Mouse (Mus musculus) heart, embryonic 14.5 days (tissue): ENCODE data around the gene Clic4. TPM values are rescaled to one million over a fixed set of nuclear protein-coding genes. Genes with fewer than 3 reads are reported as not detected.

ENCODE experiments used
- ATAC-seq: fragments of 200-750 bp; cut with Nextera tagmentation; 2 replicates; pipeline ENCODE4 v1.8.0; 2017; ENCODE audit warnings: low read depth, moderate TSS enrichment; ENCODE audit not compliant: insufficient number of reproducible peaks, insufficient read depth, low FRiP score
- H3K27ac ChIP-seq, 2 experiments: fragments of 200-500 bp in 1 of 2; fragments of 300-500 bp in 1 of 2; sonication (generic) in 1 of 2; replicated peaks in 1 of 2; 2 replicates each; pipeline ENCODE4 v1.5.1; 2012 to 2014; ENCODE audit warnings: low read depth in 2 of 2, low read length in 2 of 2, control low read depth in 1 of 2, mild to moderate bottlenecking in 1 of 2, mixed read lengths in 1 of 2; ENCODE audit not compliant: control insufficient read depth in 1 of 2, insufficient read depth in 1 of 2
- H3K27me3 ChIP-seq: fragments of 300-500 bp; sonication (generic); 2 replicates; pipeline ENCODE4 v1.6.1; 2014; ENCODE audit warnings: mild to moderate bottlenecking, low read length, control low read depth; ENCODE audit not compliant: control insufficient read depth, insufficient read depth
- H3K36me3 ChIP-seq: fragments of 300-500 bp; sonication (generic); 2 replicates; pipeline ENCODE4 v1.6.1; 2014; ENCODE audit warnings: mild to moderate bottlenecking, control low read depth, low read length, mixed read lengths; ENCODE audit not compliant: control insufficient read depth, insufficient read depth
- H3K4me1 ChIP-seq, 2 experiments: fragments of 200-500 bp in 1 of 2; fragments of 300-500 bp in 1 of 2; sonication (generic) in 1 of 2; 2 replicates each; pipeline ENCODE4 v1.6.1; 2012 to 2014; ENCODE audit warnings: low read length in 2 of 2, control low read depth in 1 of 2, mixed read lengths in 1 of 2; ENCODE audit not compliant: control insufficient read depth in 2 of 2, insufficient read depth in 2 of 2
- H3K4me2 ChIP-seq: fragments of 300-500 bp; sonication (generic); 2 replicates; pipeline ENCODE4 v1.6.1; 2014; ENCODE audit warnings: mild to moderate bottlenecking, low read length
- H3K4me3 ChIP-seq, 2 experiments: fragments of 200-500 bp in 1 of 2; fragments of 300-500 bp in 1 of 2; sonication (generic) in 1 of 2; 2 replicates each; pipeline ENCODE4 v1.5.1; 2012 to 2014; ENCODE audit warnings: low read length in 2 of 2, mild to moderate bottlenecking in 2 of 2, control low read depth in 1 of 2, low read depth in 1 of 2, moderate library complexity in 1 of 2; ENCODE audit not compliant: control insufficient read depth in 1 of 2, insufficient read depth in 1 of 2
- H3K9ac ChIP-seq: fragments of 300-500 bp; sonication (generic); 2 replicates; pipeline ENCODE4 v1.6.1; 2014; ENCODE audit warnings: mild to moderate bottlenecking, low read length
- H3K9me3 ChIP-seq: fragments of 300-500 bp; sonication (generic); 2 replicates; pipeline ENCODE4 v1.6.1; 2016; ENCODE audit warnings: low read length, control low read depth; ENCODE audit not compliant: control insufficient read depth
- WGBS: fragments of 180-500 bp; shearing (Covaris S2); extraction: QIAGEN DNeasy Blood & Tissue Kit; methylation state at CpG from one replicate; pipeline ENCODE4 v1.1.7; 2014; 5-methylcytosine and 5-hydroxymethylcytosine counted together
- polyA plus RNA-seq: library from polyadenylated mRNA; unstranded; fragments of >200 nt; fragmentation: Nextera tagmentation; extraction: Ambion mirVana; gene quantifications from 2 replicates; pipeline ENCODE4 v1.2.1, GENCODE M21; 2014

The Clic4 gene
- polyA plus RNA-seq, result 181 and 194 TPM in 2 replicates

- Histone ChIP-seq H3K9ac (peak within 1 kb of the TSS; percentile 97), H3K36me3 (peaks cover 15% of the 10 kb centered on the region), H3K27ac (peak within 1 kb of the TSS; percentile 92 to 99), H3K27me3 (no peaks in the 10 kb centered on the region), H3K9me3 (no peaks in the 10 kb centered on the region), H3K4me3 (peak within 1 kb of the TSS; percentile 72 to 95), H3K4me1 (peaks cover 14 to 35% of the 10 kb centered on the region in 2 experiments), H3K4me2 (peak within 1 kb of the TSS; percentile 83)
- under 1% methylated on average over 43 of the region's 64 CpGs for WGBS
- ATAC-seq, result peak; percentile 99
Observed at GRCm38 (mm10) chr4:135272640-135273306, at the start of gene Clic4. Clic4 (minus strand) TSS chr4:135272814.

GRCm38 (mm10) chr4:135317966-135318365 is 45.4 kb upstream of the Clic4 start:
- no peak; the same call in 1 of the 2 replicates for ATAC-seq
- WGBS, result 16% methylated on average over 2 of the region's 2 CpGs
- H3K36me3 ChIP-seq, result peaks cover 78% of the 10 kb centered on the region

GRCm38 (mm10) chr4:135317539-135317938 is 44.9 kb upstream of the Clic4 start:
- 70% methylated on average over 4 of the region's 4 CpGs for WGBS
- ATAC-seq, result no peak
- Histone ChIP-seq H3K9me3 (peaks cover 4% of the 10 kb centered on the region; the same call in 1 of the 2 replicates), H3K4me1 (peaks cover 20 to 25% of the 10 kb centered on the region in 2 experiments), H3K27me3 (no peaks in the 10 kb centered on the region), H3K9ac (no peak overlapping the region), H3K4me3 (no peak overlapping the region), H3K27ac (0 out of 4 replicates have a peak overlapping the region, but pooled peaks of 1 of the 2 experiments have one; percentile 33), H3K4me2 (no peak overlapping the region), H3K36me3 (peaks cover 74% of the 10 kb centered on the region)

More at GRCm38 (mm10) chr4:135317966-135318365, 45.4 kb upstream of the Clic4 start:
- Histone ChIP-seq H3K9me3 (peaks cover 4% of the 10 kb centered on the region; the same call in 1 of the 2 replicates), H3K4me1 (peaks cover 15 to 21% of the 10 kb centered on the region in 2 experiments), H3K4me3 (no peak overlapping the region), H3K4me2 (no peak overlapping the region), H3K27me3 (no peaks in the 10 kb centered on the region), H3K27ac (0 out of 4 replicates have a peak overlapping the region, but pooled peaks of 1 of the 2 experiments have one; percentile 33), H3K9ac (no peak overlapping the region)

- Histone ChIP-seq H3K4me1 (peaks cover 25 to 31% of the 10 kb centered on the region in 2 experiments), H3K9ac (no peak overlapping the region), H3K4me2 (no peak overlapping the region), H3K27me3 (no peaks in the 10 kb centered on the region), H3K9me3 (peaks cover 4% of the 10 kb centered on the region; the same call in 1 of the 2 replicates), H3K4me3 (no peak overlapping the region), H3K27ac (peak overlapping the region in 1 of 2 experiments; percentile 97; a peak in 2 of 4 replicates), H3K36me3 (peaks cover 51% of the 10 kb centered on the region)
- ATAC-seq, result no peak
- 93% methylated on average over 9 of the region's 9 CpGs for WGBS
Observed at GRCm38 (mm10) chr4:135315287-135315686, 42.7 kb upstream of the Clic4 start.

- H3K4me1 ChIP-seq, result peaks cover 31 to 38% of the 10 kb centered on the region in 2 experiments
- ATAC-seq, result no peak
- H3K9ac ChIP-seq, result peak overlapping the region; percentile 67
- H3K4me3 ChIP-seq, result peak overlapping the region in 1 of 2 experiments; percentile 14; a peak in 1 of 4 replicates
- peaks cover 4% of the 10 kb centered on the region; the same call in 1 of the 2 replicates for H3K9me3 ChIP-seq
- 17% methylated on average over 11 of the region's 11 CpGs for WGBS
- peaks cover 42% of the 10 kb centered on the region for H3K36me3 ChIP-seq
- no peaks in the 10 kb centered on the region for H3K27me3 ChIP-seq
- peak overlapping the region; percentile 95 to 97 for H3K27ac ChIP-seq
- H3K4me2 ChIP-seq, result peak overlapping the region; percentile 62
Observed at GRCm38 (mm10) chr4:135314419-135314832, 41.8 kb upstream of the Clic4 start.

GRCm38 (mm10) chr4:135313761-135314241 is 41.2 kb upstream of the Clic4 start:
- H3K27ac ChIP-seq, result peak overlapping the region; percentile 95 to 97
- H3K4me3 ChIP-seq, result peak overlapping the region; percentile 11 to 14
- no peak for ATAC-seq
- no peaks in the 10 kb centered on the region for H3K27me3 ChIP-seq
- WGBS, result 31% methylated on average over 9 of the region's 9 CpGs
- peaks cover 36% of the 10 kb centered on the region for H3K36me3 ChIP-seq
- H3K9ac ChIP-seq, result peak overlapping the region; percentile 67
- peak overlapping the region; percentile 62 for H3K4me2 ChIP-seq
- H3K4me1 ChIP-seq, result peaks cover 37 to 44% of the 10 kb centered on the region in 2 experiments
- peaks cover 4% of the 10 kb centered on the region; the same call in 1 of the 2 replicates for H3K9me3 ChIP-seq

- Histone ChIP-seq H3K27ac (peak overlapping the region; percentile 95 to 97), H3K4me3 (peak overlapping the region in 1 of 2 experiments; percentile 14; a peak in 1 of 4 replicates), H3K27me3 (no peaks in the 10 kb centered on the region), H3K4me1 (peaks cover 40 to 50% of the 10 kb centered on the region in 2 experiments), H3K4me2 (peak overlapping the region; percentile 62), H3K36me3 (peaks cover 30% of the 10 kb centered on the region), H3K9me3 (peaks cover 4% of the 10 kb centered on the region; the same call in 1 of the 2 replicates), H3K9ac (peak overlapping the region; percentile 67)
- peak; percentile 71 for ATAC-seq
- WGBS, result 11% methylated on average over 17 of the region's 17 CpGs
Observed at GRCm38 (mm10) chr4:135313111-135313691, 40.6 kb upstream of the Clic4 start.
